Mouse (Mus musculus) layer of hippocampus, postnatal 14 days (tissue): ENCODE results near the gene Pacs1. TPM values are rescaled to one million over a fixed set of nuclear protein-coding genes. Genes with fewer than 3 reads are reported as not detected.
"Not testable (repeated sequence)": the region's sequence is repeated elsewhere in the genome, so short reads cannot be mapped to it uniquely, and the experiment has no call there.

ENCODE experiments used
- DNase-seq, 2 experiments: peaks; one replicate each; pipeline ENCODE4 v3.0.0; 2021 to 2022; ENCODE audit warnings: low spot score in 2 of 2, mixed read lengths in 1 of 2
- total RNA-seq, 2 experiments: library from RNA; stranded (reverse); gene quantifications; 2 replicates each; pipeline ENCODE4 v1.2.3; 2021

The Pacs1 gene
- total RNA-seq, 2 experiments from 2014 or later = 59.6 to 63.9 TPM

GRCm38 (mm10) chr19:5269392-5269791, 3.5 kb downstream of the Pacs1 start:
- DNase-seq = no peak

GRCm38 (mm10) chr19:5268875-5269274, 4.0 kb downstream of the Pacs1 start:
- no peak for DNase-seq

- DNase-seq = no peak
These were observed 4.9 kb downstream of the Pacs1 start for GRCm38 (mm10) chr19:5268017-5268416.

- no peak for DNase-seq
These were observed 5.9 kb downstream of the Pacs1 start for GRCm38 (mm10) chr19:5267015-5267414.

GRCm38 (mm10) chr19:5257140-5257539, 15.8 kb downstream of the Pacs1 start:
- DNase-seq = no peak

- DNase-seq = not testable (repeated sequence)
These were observed 35.9 kb downstream of the Pacs1 start for GRCm38 (mm10) chr19:5236981-5237380.

GRCm38 (mm10) chr19:5232696-5233095, 40.2 kb downstream of the Pacs1 start:
- no peak for DNase-seq

- DNase-seq = no peak
These were observed 42.8 kb downstream of the Pacs1 start for GRCm38 (mm10) chr19:5230110-5230509.

GRCm38 (mm10) chr19:5224624-5225023, 48.3 kb downstream of the Pacs1 start:
- DNase-seq = no peak

GRCm38 (mm10) chr19:5224077-5224476, 48.8 kb downstream of the Pacs1 start:
- no peak for DNase-seq

- no peak for DNase-seq
These were observed 51.0 kb downstream of the Pacs1 start for GRCm38 (mm10) chr19:5221926-5222325.

GRCm38 (mm10) chr19:5221219-5221723, 51.6 kb downstream of the Pacs1 start:
- not testable (repeated sequence) for DNase-seq

GRCm38 (mm10) chr19:5220389-5220788, 52.5 kb downstream of the Pacs1 start:
- DNase-seq = no peak

- no peak for DNase-seq
These were observed 71.2 kb downstream of the Pacs1 start for GRCm38 (mm10) chr19:5201691-5202090.

- not testable (repeated sequence) for DNase-seq
These were observed 72.3 kb downstream of the Pacs1 start for GRCm38 (mm10) chr19:5200617-5201016.

- no peak for DNase-seq
These were observed 74.4 kb downstream of the Pacs1 start for GRCm38 (mm10) chr19:5198553-5198952.

GRCm38 (mm10) chr19:5195417-5196035, 77.4 kb downstream of the Pacs1 start:
- DNase-seq = peak; percentile 6 to 72

GRCm38 (mm10) chr19:5192397-5192796, 80.5 kb downstream of the Pacs1 start:
- DNase-seq = no peak

- DNase-seq = no peak
These were observed 85.5 kb downstream of the Pacs1 start for GRCm38 (mm10) chr19:5187439-5187838.

GRCm38 (mm10) chr19:5181926-5182325, 91.0 kb downstream of the Pacs1 start:
- DNase-seq = no peak

- no peak for DNase-seq
These were observed 94.3 kb downstream of the Pacs1 start for GRCm38 (mm10) chr19:5178631-5179030.

- no peak for DNase-seq
These were observed 102.5 kb downstream of the Pacs1 start for GRCm38 (mm10) chr19:5170430-5170829.

- no peak for DNase-seq
These were observed 105.4 kb downstream of the Pacs1 start for GRCm38 (mm10) chr19:5167477-5167876.
